Mouse (Mus musculus) lung, embryonic 15.5 days (tissue): Measurements from ENCODE around the gene Crhr2. TPM values are rescaled to one million over a fixed set of nuclear protein-coding genes. Genes with fewer than 3 reads are reported as not detected.

Experiments
- ATAC-seq: fragments of 200-750 bp; cut with Nextera tagmentation; 2 replicates; pipeline ENCODE4 v1.8.0; 2017; ENCODE audit warnings: moderate number of reproducible peaks, borderline replicate concordance; ENCODE audit not compliant: low FRiP score, low TSS enrichment; ENCODE audit errors: extremely low read depth
- H3K27ac ChIP-seq: fragments of 300-500 bp; sonication (generic); 2 replicates; pipeline ENCODE4 v1.5.1; 2015; ENCODE audit warnings: moderate library complexity, mild to moderate bottlenecking, inconsistent platforms
- H3K27me3 ChIP-seq: fragments of 300-500 bp; sonication (generic); 2 replicates; pipeline ENCODE4 v1.6.1; 2015; ENCODE audit warnings: inconsistent platforms
- H3K36me3 ChIP-seq: fragments of 300-500 bp; sonication (generic); 2 replicates; pipeline ENCODE4 v1.6.1; 2015; ENCODE audit warnings: inconsistent platforms
- H3K4me1 ChIP-seq: fragments of 300-500 bp; sonication (generic); 2 replicates; pipeline ENCODE4 v1.6.1; 2015; ENCODE audit warnings: inconsistent platforms
- H3K4me2 ChIP-seq: fragments of 300-500 bp; sonication (generic); 2 replicates; pipeline ENCODE4 v1.6.1; 2015; ENCODE audit warnings: inconsistent platforms, mild to moderate bottlenecking, moderate library complexity
- H3K4me3 ChIP-seq: fragments of 300-500 bp; sonication (generic); 2 replicates; pipeline ENCODE4 v1.5.1; 2015; ENCODE audit warnings: mild to moderate bottlenecking, inconsistent platforms
- H3K9ac ChIP-seq: fragments of 300-500 bp; sonication (generic); 2 replicates; pipeline ENCODE4 v1.6.1; 2015; ENCODE audit warnings: inconsistent platforms
- H3K9me3 ChIP-seq: fragments of 300-500 bp; sonication (generic); 2 replicates; pipeline ENCODE4 v1.6.1; 2016; ENCODE audit warnings: inconsistent platforms
- WGBS: fragments of 180-500 bp; shearing (Covaris S2); methylation state at CpG from one replicate; pipeline ENCODE4 v1.1.7; 2015; 5-methylcytosine and 5-hydroxymethylcytosine counted together
- polyA plus RNA-seq: library from polyadenylated mRNA; unstranded; fragments of >200 nt; fragmentation: Nextera tagmentation; extraction: Ambion mirVana; gene quantifications from 2 replicates; pipeline ENCODE4 v1.2.1, GENCODE M21; 2015

The Crhr2 gene
- polyA plus RNA-seq, 1 experiment from 2014 or later: 0.42 TPM

- WGBS: 89% methylated on average over 2 of the region's 2 CpGs
- H3K27me3 ChIP-seq: no peaks in the 10 kb centered on the region
- no peak overlapping the region for H3K4me2 ChIP-seq
- H3K4me3 ChIP-seq: no peak overlapping the region
- no peak overlapping the region for H3K9ac ChIP-seq
- H3K27ac ChIP-seq: no peak overlapping the region
- no peaks in the 10 kb centered on the region for H3K4me1 ChIP-seq
- ATAC-seq: no peak
- no peaks in the 10 kb centered on the region for H3K9me3 ChIP-seq
- H3K36me3 ChIP-seq: peaks cover 68% of the 10 kb centered on the region
Observed at GRCm38 (mm10) chr6:55065903-55066302, 66.9 kb downstream of the Crhr2 start.

GRCm38 (mm10) chr6:55064477-55064827 is 68.4 kb downstream of the Crhr2 start:
- Histone ChIP-seq H3K4me1 (no peaks in the 10 kb centered on the region), H3K27me3 (no peaks in the 10 kb centered on the region), H3K9me3 (no peaks in the 10 kb centered on the region), H3K27ac (no peak overlapping the region), H3K36me3 (peaks cover 76% of the 10 kb centered on the region), H3K4me2 (no peak overlapping the region), H3K4me3 (no peak overlapping the region), H3K9ac (no peak overlapping the region)
- WGBS: 90% methylated on average over 7 of the region's 7 CpGs
- no peak for ATAC-seq

GRCm38 (mm10) chr6:55063793-55064476 is 68.9 kb downstream of the Crhr2 start:
- no peak for ATAC-seq
- no peak overlapping the region for H3K27ac ChIP-seq

GRCm38 (mm10) chr6:55062200-55062599 is 70.6 kb downstream of the Crhr2 start:
- no peak for ATAC-seq
- no peaks in the 10 kb centered on the region for H3K27me3 ChIP-seq
- H3K9ac ChIP-seq: no peak overlapping the region
- H3K4me1 ChIP-seq: no peaks in the 10 kb centered on the region
- H3K9me3 ChIP-seq: no peaks in the 10 kb centered on the region
- H3K27ac ChIP-seq: no peak overlapping the region
- 85% methylated on average over 5 of the region's 5 CpGs for WGBS
- no peak overlapping the region for H3K4me3 ChIP-seq
- peaks cover 71% of the 10 kb centered on the region for H3K36me3 ChIP-seq
- no peak overlapping the region for H3K4me2 ChIP-seq

More at GRCm38 (mm10) chr6:55063793-55064476, 68.9 kb downstream of the Crhr2 start:
- WGBS: 85% methylated on average over 9 of the region's 9 CpGs
- Histone ChIP-seq H3K4me3 (no peak overlapping the region), H3K9me3 (no peaks in the 10 kb centered on the region), H3K36me3 (peaks cover 77% of the 10 kb centered on the region), H3K4me2 (no peak overlapping the region), H3K27me3 (no peaks in the 10 kb centered on the region), H3K9ac (no peak overlapping the region), H3K4me1 (no peaks in the 10 kb centered on the region)

GRCm38 (mm10) chr6:55061328-55061727 is 71.5 kb downstream of the Crhr2 start:
- no peak overlapping the region for H3K9ac ChIP-seq
- H3K27me3 ChIP-seq: no peaks in the 10 kb centered on the region
- no peak for ATAC-seq
- H3K27ac ChIP-seq: no peak overlapping the region
- H3K9me3 ChIP-seq: no peaks in the 10 kb centered on the region
- no peak overlapping the region for H3K4me2 ChIP-seq
- WGBS: 91% methylated on average over 11 of the region's 11 CpGs
- H3K4me3 ChIP-seq: no peak overlapping the region
- no peaks in the 10 kb centered on the region for H3K4me1 ChIP-seq
- H3K36me3 ChIP-seq: peaks cover 71% of the 10 kb centered on the region

GRCm38 (mm10) chr6:55060241-55060825 is 72.5 kb downstream of the Crhr2 start:
- no peaks in the 10 kb centered on the region for H3K27me3 ChIP-seq
- 90% methylated on average over 7 of the region's 7 CpGs for WGBS
- no peak for ATAC-seq
- H3K4me3 ChIP-seq: no peak overlapping the region
- H3K27ac ChIP-seq: no peak overlapping the region
- H3K4me1 ChIP-seq: no peaks in the 10 kb centered on the region
- H3K4me2 ChIP-seq: no peak overlapping the region
- H3K9ac ChIP-seq: no peak overlapping the region
- H3K9me3 ChIP-seq: no peaks in the 10 kb centered on the region
- H3K36me3 ChIP-seq: peaks cover 72% of the 10 kb centered on the region

GRCm38 (mm10) chr6:55057427-55057826 is 75.4 kb downstream of the Crhr2 start:
- no peak overlapping the region for H3K4me2 ChIP-seq
- 94% methylated on average over 3 of the region's 3 CpGs for WGBS
- no peak overlapping the region for H3K4me3 ChIP-seq
- H3K27me3 ChIP-seq: no peaks in the 10 kb centered on the region
- peaks cover 76% of the 10 kb centered on the region for H3K36me3 ChIP-seq
- H3K9ac ChIP-seq: no peak overlapping the region
- no peak overlapping the region for H3K27ac ChIP-seq
- no peaks in the 10 kb centered on the region for H3K4me1 ChIP-seq
- no peaks in the 10 kb centered on the region for H3K9me3 ChIP-seq
- ATAC-seq: no peak

GRCm38 (mm10) chr6:55054491-55054890 is 78.3 kb downstream of the Crhr2 start:
- 95% methylated on average over 4 of the region's 4 CpGs for WGBS
- Histone ChIP-seq H3K4me3 (no peak overlapping the region), H3K36me3 (peaks cover 77% of the 10 kb centered on the region), H3K4me1 (no peaks in the 10 kb centered on the region), H3K27me3 (no peaks in the 10 kb centered on the region), H3K9me3 (no peaks in the 10 kb centered on the region), H3K4me2 (no peak overlapping the region), H3K27ac (no peak overlapping the region), H3K9ac (no peak overlapping the region)
- ATAC-seq: no peak

- no peak for ATAC-seq
- peaks cover 48% of the 10 kb centered on the region for H3K36me3 ChIP-seq
- WGBS: 90% methylated on average over 10 of the region's 10 CpGs
- H3K9ac ChIP-seq: no peak overlapping the region
- no peaks in the 10 kb centered on the region for H3K4me1 ChIP-seq
- H3K4me2 ChIP-seq: no peak overlapping the region
- H3K27me3 ChIP-seq: no peaks in the 10 kb centered on the region
- no peak overlapping the region for H3K4me3 ChIP-seq
- H3K9me3 ChIP-seq: no peaks in the 10 kb centered on the region
- no peak overlapping the region for H3K27ac ChIP-seq
Observed at GRCm38 (mm10) chr6:55049186-55049585, 83.6 kb downstream of the Crhr2 start.

GRCm38 (mm10) chr6:55045326-55045725 is 87.5 kb downstream of the Crhr2 start:
- ATAC-seq: no peak
- Histone ChIP-seq H3K9ac (no peak overlapping the region), H3K4me1 (0 out of 2 replicates have a peak, but pooled peaks cover under 1% of the 10 kb centered on the region), H3K4me2 (no peak overlapping the region), H3K36me3 (peaks cover 18% of the 10 kb centered on the region), H3K9me3 (no peaks in the 10 kb centered on the region), H3K27me3 (no peaks in the 10 kb centered on the region), H3K4me3 (no peak overlapping the region), H3K27ac (no peak overlapping the region)
- 53% methylated on average over 1 of the region's 1 CpGs for WGBS

GRCm38 (mm10) chr6:55044542-55044941 is 88.3 kb downstream of the Crhr2 start:
- ATAC-seq: no peak
- no peaks in the 10 kb centered on the region for H3K27me3 ChIP-seq
- peaks cover 4% of the 10 kb centered on the region; the same call in 1 of the 2 replicates for H3K4me1 ChIP-seq
- no peak overlapping the region for H3K9ac ChIP-seq
- no peak overlapping the region for H3K4me2 ChIP-seq
- WGBS: 63% methylated on average over 5 of the region's 5 CpGs
- no peaks in the 10 kb centered on the region for H3K9me3 ChIP-seq
- H3K36me3 ChIP-seq: peaks cover 10% of the 10 kb centered on the region
- H3K4me3 ChIP-seq: no peak overlapping the region
- no peak overlapping the region for H3K27ac ChIP-seq

GRCm38 (mm10) chr6:55043206-55043605 is 89.6 kb downstream of the Crhr2 start:
- Histone ChIP-seq H3K9me3 (no peaks in the 10 kb centered on the region), H3K36me3 (peaks cover 5% of the 10 kb centered on the region), H3K27me3 (no peaks in the 10 kb centered on the region), H3K4me1 (peaks cover 13% of the 10 kb centered on the region), H3K4me3 (no peak overlapping the region), H3K4me2 (no peak overlapping the region), H3K9ac (no peak overlapping the region), H3K27ac (no peak overlapping the region)
- no peak for ATAC-seq
- 71% methylated on average over 8 of the region's 8 CpGs for WGBS
